Mouse (Mus musculus) limb, embryonic 14.5 days (tissue): ENCODE results near the gene Sesn1. TPM values are rescaled to one million over a fixed set of nuclear protein-coding genes. Genes with fewer than 3 reads are reported as not detected.

Source experiments
- ATAC-seq: fragments of 200-750 bp; cut with Nextera tagmentation; 2 replicates; pipeline ENCODE4 v1.8.0; 2017; ENCODE audit warnings: low read depth, moderate number of reproducible peaks, moderate TSS enrichment; ENCODE audit not compliant: low FRiP score
- DNase-seq: peaks from one replicate; pipeline ENCODE4 v3.0.0-alpha.2; 2015; ENCODE audit warnings: low spot score
- H3K27ac ChIP-seq: fragments of 300-500 bp; sonication (generic); replicated peaks from 2 replicates; pipeline ENCODE4 v1.5.1; 2014; ENCODE audit warnings: low read depth, mild to moderate bottlenecking, low read length, moderate library complexity, mixed read lengths
- H3K27me3 ChIP-seq: fragments of 300-500 bp; sonication (generic); 2 replicates; pipeline ENCODE4 v1.6.1; 2014; ENCODE audit warnings: low read length, mixed read lengths; ENCODE audit not compliant: control insufficient read depth, insufficient read depth
- H3K36me3 ChIP-seq: fragments of 300-500 bp; sonication (generic); 2 replicates; pipeline ENCODE4 v1.6.1; 2014; ENCODE audit warnings: mild to moderate bottlenecking, low read length, moderate library complexity, mixed read lengths; ENCODE audit not compliant: control insufficient read depth, insufficient read depth
- H3K4me1 ChIP-seq: fragments of 300-500 bp; sonication (generic); 2 replicates; pipeline ENCODE4 v1.6.1; 2014; ENCODE audit warnings: antibody characterized with exemption, low read length, mixed read lengths; ENCODE audit not compliant: control insufficient read depth, insufficient read depth
- H3K4me2 ChIP-seq: fragments of 300-500 bp; sonication (generic); replicated peaks from 2 replicates; pipeline ENCODE4 v1.6.1; 2014; ENCODE audit warnings: low read depth, mild to moderate bottlenecking, low read length, moderate library complexity; ENCODE audit not compliant: severe bottlenecking
- H3K4me3 ChIP-seq: fragments of 300-500 bp; sonication (generic); replicated peaks from 2 replicates; pipeline ENCODE4 v1.5.1; 2014; ENCODE audit warnings: low read length
- H3K9ac ChIP-seq: fragments of 300-500 bp; sonication (generic); 2 replicates; pipeline ENCODE4 v1.6.1; 2014; ENCODE audit warnings: mild to moderate bottlenecking, low read depth, low read length, moderate library complexity; ENCODE audit not compliant: severe bottlenecking
- H3K9me3 ChIP-seq: fragments of 300-500 bp; sonication (generic); 2 replicates; pipeline ENCODE4 v1.6.1; 2016; ENCODE audit warnings: low read length; ENCODE audit not compliant: control insufficient read depth
- POLR2A ChIP-seq: fragments of 200-500 bp; IDR thresholded peaks from 2 replicates; pipeline ENCODE4 v1.8.0; 2012; ENCODE audit warnings: inconsistent platforms, mild to moderate bottlenecking, moderate library complexity, borderline replicate concordance; ENCODE audit not compliant: insufficient read depth, insufficient read length; ENCODE audit errors: extremely low read depth
- WGBS: fragments of 180-500 bp; shearing (Covaris S2); extraction: QIAGEN DNeasy Blood & Tissue Kit; methylation state at CpG from one replicate; pipeline ENCODE4 v1.1.7; 2014; 5-methylcytosine and 5-hydroxymethylcytosine counted together
- polyA plus RNA-seq, 2 experiments: library from polyadenylated mRNA; depleted of rRNA in 1 of 2; stranded (reverse) in 1 of 2; unstranded in 1 of 2; fragments of >200 nt; fragmentation: Nextera tagmentation in 1 of 2; extraction: Ambion mirVana in 1 of 2; gene quantifications; 2 replicates each; pipeline versions ENCODE4 v1.2.1 to v1.2.3; 2012 to 2014

The Sesn1 gene
- polyA plus RNA-seq, 2 experiments, result 37.0 to 42.9 TPM

DNA sequence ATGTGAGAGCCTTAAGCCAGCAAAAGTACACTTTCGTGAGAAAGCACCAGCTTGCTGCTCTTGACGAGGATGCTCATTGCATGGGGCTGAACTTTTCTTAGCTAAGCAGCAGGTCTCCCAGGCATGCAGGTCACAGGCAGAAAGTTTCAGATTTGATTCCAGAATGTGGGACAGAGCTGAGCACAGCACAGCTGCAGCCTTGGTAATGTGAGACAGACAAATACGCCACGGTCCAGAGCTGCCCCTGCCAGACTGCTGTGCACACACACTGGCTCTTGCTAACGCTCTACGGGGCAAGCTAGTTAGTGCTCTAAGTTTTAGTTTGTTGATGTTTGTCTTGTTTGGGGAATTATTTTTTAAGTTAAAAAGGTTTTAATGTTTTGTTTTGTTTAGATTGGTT, 22.5 kb downstream of the Sesn1 start:
- no peak overlapping the region for H3K27ac ChIP-seq
- peak; percentile 79 for ATAC-seq

GRCm38 (mm10) chr10:41834131-41834530, 24.4 kb downstream of the Sesn1 start:
- Histone ChIP-seq H3K9me3 (no peaks in the 10 kb centered on the region), H3K4me2 (no peak overlapping the region), H3K9ac (no peak overlapping the region), H3K27me3 (no peaks in the 10 kb centered on the region), H3K4me1 (no peaks in the 10 kb centered on the region), H3K36me3 (no peaks in the 10 kb centered on the region), H3K27ac (no peak overlapping the region), H3K4me3 (no peak overlapping the region)
- DNase-seq (no peak), ATAC-seq (no peak)
- no peak for TF ChIP-seq POLR2A
- WGBS, result 74% methylated on average over 2 of the region's 2 CpGs

More for the DNA sequence above, 22.5 kb downstream of the Sesn1 start:
- H3K36me3 ChIP-seq, result no peaks in the 10 kb centered on the region
- H3K4me2 ChIP-seq, result no peak overlapping the region
- no peak overlapping the region for H3K4me3 ChIP-seq
- DNase-seq, result peak; percentile 25
- no peak for TF ChIP-seq POLR2A
- no peaks in the 10 kb centered on the region for H3K27me3 ChIP-seq
- H3K4me1 ChIP-seq, result no peaks in the 10 kb centered on the region
- no peaks in the 10 kb centered on the region for H3K9me3 ChIP-seq
- no peak overlapping the region for H3K9ac ChIP-seq
- WGBS, result 39% methylated on average over 6 of the region's 6 CpGs

DNA sequence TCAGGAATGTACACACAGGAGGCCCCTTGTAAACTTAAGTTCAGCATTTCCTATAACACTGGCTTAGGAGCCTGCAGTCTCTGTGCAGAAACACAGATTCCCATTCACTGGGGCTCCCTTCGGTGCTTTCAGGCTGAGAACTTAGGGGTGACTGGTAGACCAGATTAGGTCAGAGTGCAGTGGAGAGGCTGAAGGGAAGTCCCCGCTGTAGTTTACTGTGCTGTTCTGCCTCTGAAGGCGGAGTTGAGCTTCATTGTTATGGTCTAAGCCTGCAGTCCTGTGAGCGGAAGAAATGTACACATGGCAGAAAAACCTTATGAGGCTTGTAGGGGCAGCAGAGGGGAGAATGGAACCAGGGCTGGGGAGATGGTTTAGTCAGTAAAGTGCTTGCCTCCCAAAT, 29.2 kb downstream of the Sesn1 start:
- Histone ChIP-seq H3K9me3 (no peaks in the 10 kb centered on the region), H3K4me1 (no peaks in the 10 kb centered on the region), H3K27me3 (no peaks in the 10 kb centered on the region), H3K27ac (no peak overlapping the region), H3K9ac (no peak overlapping the region), H3K4me2 (no peak overlapping the region), H3K36me3 (no peaks in the 10 kb centered on the region), H3K4me3 (no peak overlapping the region)
- 88% methylated on average over 4 of the region's 4 CpGs for WGBS
- ATAC-seq, result no peak
- no peak for TF ChIP-seq POLR2A
- DNase-seq, result no peak

GRCm38 (mm10) chr10:41847737-41848136, 38.0 kb downstream of the Sesn1 start:
- no peaks in the 10 kb centered on the region for H3K27me3 ChIP-seq
- no peak overlapping the region for H3K27ac ChIP-seq
- DNase-seq (no peak), ATAC-seq (no peak)
- no peaks in the 10 kb centered on the region for H3K36me3 ChIP-seq
- H3K9ac ChIP-seq, result no peak overlapping the region
- no peaks in the 10 kb centered on the region for H3K9me3 ChIP-seq
- H3K4me1 ChIP-seq, result no peaks in the 10 kb centered on the region
- H3K4me3 ChIP-seq, result no peak overlapping the region
- H3K4me2 ChIP-seq, result no peak overlapping the region
- TF ChIP-seq POLR2A, result no peak
- WGBS, result 95% methylated on average over 8 of the region's 8 CpGs

- no peak for TF ChIP-seq POLR2A
- Histone ChIP-seq H3K4me2 (no peak overlapping the region), H3K4me3 (no peak overlapping the region), H3K27ac (no peak overlapping the region), H3K4me1 (no peaks in the 10 kb centered on the region), H3K9ac (no peak overlapping the region), H3K36me3 (no peaks in the 10 kb centered on the region), H3K9me3 (no peaks in the 10 kb centered on the region), H3K27me3 (no peaks in the 10 kb centered on the region)
- DNase-seq, result no peak
- 68% methylated on average over 2 of the region's 2 CpGs for WGBS
- no peak for ATAC-seq
Observed at GRCm38 (mm10) chr10:41848721-41849120, 39.0 kb downstream of the Sesn1 start.

DNA sequence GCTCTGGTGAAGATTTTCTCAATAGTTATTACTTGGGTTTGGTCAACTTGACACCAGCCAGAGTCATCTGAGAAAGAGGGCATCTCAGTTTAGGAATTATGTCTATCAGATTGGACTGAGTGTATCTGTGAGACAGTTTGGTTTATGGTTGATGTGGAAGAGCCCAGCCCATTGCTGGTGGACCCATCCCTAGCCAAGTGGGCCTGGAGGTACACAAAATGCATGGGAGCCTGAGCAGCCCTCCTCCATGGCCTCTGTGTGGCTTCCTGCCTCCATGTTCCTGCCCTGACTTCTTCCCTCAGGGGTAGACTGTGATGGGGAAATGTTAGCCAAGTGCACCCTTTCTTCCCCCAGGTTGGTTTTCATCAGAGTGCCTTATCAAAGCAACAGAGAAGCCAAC, 50.1 kb downstream of the Sesn1 start:
- Histone ChIP-seq H3K9ac (no peak overlapping the region), H3K27me3 (no peaks in the 10 kb centered on the region), H3K9me3 (no peaks in the 10 kb centered on the region), H3K4me1 (no peaks in the 10 kb centered on the region), H3K4me3 (no peak overlapping the region), H3K27ac (no peak overlapping the region), H3K4me2 (no peak overlapping the region), H3K36me3 (no peaks in the 10 kb centered on the region)
- no peak for TF ChIP-seq POLR2A
- no peak for ATAC-seq
- DNase-seq, result no peak
